Mouse (Mus musculus): Measurements from ENCODE around the gene Gm10322. TPM values are rescaled to one million over a fixed set of nuclear protein-coding genes. Genes with fewer than 3 reads are reported as not detected.

Gm10322 gene
- polyA plus RNA-seq, 1 experiment from 2014 or later = not detected

- no peak overlapping the region for H3K27ac ChIP-seq (ENCODE audit: low read depth, low read length)
- WGBS = 74% methylated on average over 2 of the region's 2 CpGs
- no peak for DNase-seq (ENCODE audit: low spot score)
- no peak overlapping the region for H3K9ac ChIP-seq (ENCODE audit: low read length)
- H3K27me3 ChIP-seq (ENCODE audit: control insufficient read depth, insufficient read depth, low read length) = no peaks in the 10 kb centered on the region
- no peaks in the 10 kb centered on the region for H3K36me3 ChIP-seq (ENCODE audit: control insufficient read depth, insufficient read depth, low read length)
- no peaks in the 10 kb centered on the region for H3K9me3 ChIP-seq (ENCODE audit: control insufficient read depth, low read length)
- H3K4me2 ChIP-seq (ENCODE audit: low read depth, low read length, severe bottlenecking) = no peak overlapping the region
- H3K4me3 ChIP-seq (ENCODE audit: low read depth, low read length) = no peak overlapping the region
- H3K4me1 ChIP-seq (replicated peaks; ENCODE audit: control insufficient read depth, insufficient read depth, low read length) = no peaks in the 10 kb centered on the region; the same call in 1 of the 2 replicates
- no peak for ATAC-seq (replicated peaks; ENCODE audit: low FRiP score)
Observed at GRCm38 (mm10) chr10:59636048-59636447, 20.2 kb downstream of the Gm10322 start.

- Histone ChIP-seq H3K4me2 (ENCODE audit: low read depth, low read length, severe bottlenecking) (no peak overlapping the region), H3K27ac (ENCODE audit: low read depth, low read length) (no peak overlapping the region), H3K36me3 (ENCODE audit: control insufficient read depth, insufficient read depth, low read length) (no peaks in the 10 kb centered on the region), H3K4me3 (ENCODE audit: low read depth, low read length) (no peak overlapping the region), H3K27me3 (ENCODE audit: control insufficient read depth, insufficient read depth, low read length) (no peaks in the 10 kb centered on the region), H3K9ac (ENCODE audit: low read length) (no peak overlapping the region), H3K9me3 (ENCODE audit: control insufficient read depth, low read length) (no peaks in the 10 kb centered on the region), H3K4me1 (replicated peaks; ENCODE audit: control insufficient read depth, insufficient read depth, low read length) (no peaks in the 10 kb centered on the region; the same call in 1 of the 2 replicates)
- DNase-seq (ENCODE audit: low spot score) (no peak), ATAC-seq (replicated peaks; ENCODE audit: low FRiP score) (no peak)
- WGBS = 81% methylated on average over 16 of the region's 16 CpGs
Observed at GRCm38 (mm10) chr10:59636751-59637533, 21.1 kb downstream of the Gm10322 start.

GRCm38 (mm10) chr10:59637596-59638124 lies 21.8 kb downstream of the Gm10322 start:
- no peak overlapping the region for H3K27ac ChIP-seq (ENCODE audit: low read depth, low read length)
- no peak overlapping the region for H3K4me3 ChIP-seq (ENCODE audit: low read depth, low read length)
- 85% methylated on average over 7 of the region's 7 CpGs for WGBS
- H3K27me3 ChIP-seq (ENCODE audit: control insufficient read depth, insufficient read depth, low read length) = no peaks in the 10 kb centered on the region
- no peak overlapping the region for H3K4me2 ChIP-seq (ENCODE audit: low read depth, low read length, severe bottlenecking)
- H3K9ac ChIP-seq (ENCODE audit: low read length) = no peak overlapping the region
- H3K36me3 ChIP-seq (ENCODE audit: control insufficient read depth, insufficient read depth, low read length) = no peaks in the 10 kb centered on the region
- no peaks in the 10 kb centered on the region for H3K9me3 ChIP-seq (ENCODE audit: control insufficient read depth, low read length)
- DNase-seq (ENCODE audit: low spot score) (no peak), ATAC-seq (replicated peaks; ENCODE audit: low FRiP score) (no peak)
- no peaks in the 10 kb centered on the region; the same call in 1 of the 2 replicates for H3K4me1 ChIP-seq (replicated peaks; ENCODE audit: control insufficient read depth, insufficient read depth, low read length)

GRCm38 (mm10) chr10:59638576-59638975 lies 22.7 kb downstream of the Gm10322 start:
- Histone ChIP-seq H3K4me3 (ENCODE audit: low read depth, low read length) (no peak overlapping the region), H3K9ac (ENCODE audit: low read length) (no peak overlapping the region), H3K4me2 (ENCODE audit: low read depth, low read length, severe bottlenecking) (no peak overlapping the region), H3K4me1 (replicated peaks; ENCODE audit: control insufficient read depth, insufficient read depth, low read length) (no peaks in the 10 kb centered on the region; the same call in 1 of the 2 replicates), H3K27me3 (ENCODE audit: control insufficient read depth, insufficient read depth, low read length) (no peaks in the 10 kb centered on the region), H3K27ac (ENCODE audit: low read depth, low read length) (no peak overlapping the region), H3K9me3 (ENCODE audit: control insufficient read depth, low read length) (no peaks in the 10 kb centered on the region), H3K36me3 (ENCODE audit: control insufficient read depth, insufficient read depth, low read length) (no peaks in the 10 kb centered on the region)
- DNase-seq (ENCODE audit: low spot score) (no peak), ATAC-seq (replicated peaks; ENCODE audit: low FRiP score) (no peak)
- 82% methylated on average over 6 of the region's 6 CpGs for WGBS

- ATAC-seq (replicated peaks; ENCODE audit: low FRiP score) (no peak), DNase-seq (ENCODE audit: low spot score) (no peak)
- H3K27ac ChIP-seq (ENCODE audit: low read depth, low read length) = no peak overlapping the region
- no peaks in the 10 kb centered on the region for H3K27me3 ChIP-seq (ENCODE audit: control insufficient read depth, insufficient read depth, low read length)
- no peaks in the 10 kb centered on the region; the same call in 1 of the 2 replicates for H3K4me1 ChIP-seq (replicated peaks; ENCODE audit: control insufficient read depth, insufficient read depth, low read length)
- H3K36me3 ChIP-seq (ENCODE audit: control insufficient read depth, insufficient read depth, low read length) = no peaks in the 10 kb centered on the region
- H3K4me3 ChIP-seq (ENCODE audit: low read depth, low read length) = no peak overlapping the region
- H3K4me2 ChIP-seq (ENCODE audit: low read depth, low read length, severe bottlenecking) = no peak overlapping the region
- no peak overlapping the region for H3K9ac ChIP-seq (ENCODE audit: low read length)
- no peaks in the 10 kb centered on the region for H3K9me3 ChIP-seq (ENCODE audit: control insufficient read depth, low read length)
- WGBS = 81% methylated on average over 8 of the region's 8 CpGs
Observed at GRCm38 (mm10) chr10:59642659-59643377, 27.0 kb downstream of the Gm10322 start.

GRCm38 (mm10) chr10:59643645-59644044 lies 27.8 kb downstream of the Gm10322 start:
- Histone ChIP-seq H3K36me3 (ENCODE audit: control insufficient read depth, insufficient read depth, low read length) (no peaks in the 10 kb centered on the region), H3K27ac (ENCODE audit: low read depth, low read length) (no peak overlapping the region), H3K4me1 (replicated peaks; ENCODE audit: control insufficient read depth, insufficient read depth, low read length) (no peaks in the 10 kb centered on the region; the same call in 1 of the 2 replicates), H3K9ac (ENCODE audit: low read length) (no peak overlapping the region), H3K9me3 (ENCODE audit: control insufficient read depth, low read length) (no peaks in the 10 kb centered on the region), H3K27me3 (ENCODE audit: control insufficient read depth, insufficient read depth, low read length) (no peaks in the 10 kb centered on the region), H3K4me3 (ENCODE audit: low read depth, low read length) (no peak overlapping the region), H3K4me2 (ENCODE audit: low read depth, low read length, severe bottlenecking) (no peak overlapping the region)
- DNase-seq (ENCODE audit: low spot score) (no peak), ATAC-seq (replicated peaks; ENCODE audit: low FRiP score) (no peak)
- WGBS = 89% methylated on average over 9 of the region's 9 CpGs

- no peak for DNase-seq (ENCODE audit: low spot score)
- WGBS = 77% methylated on average over 2 of the region's 2 CpGs
Observed at GRCm38 (mm10) chr10:59644710-59645109, 28.8 kb downstream of the Gm10322 start.

GRCm38 (mm10) chr10:59645153-59645552 lies 29.3 kb downstream of the Gm10322 start:
- ATAC-seq (replicated peaks; ENCODE audit: low FRiP score) = no peak
- no peak for DNase-seq (ENCODE audit: low spot score)
- H3K4me3 ChIP-seq (ENCODE audit: low read depth, low read length) = no peak overlapping the region
- no peaks in the 10 kb centered on the region for H3K36me3 ChIP-seq (ENCODE audit: control insufficient read depth, insufficient read depth, low read length)
- H3K27me3 ChIP-seq (ENCODE audit: control insufficient read depth, insufficient read depth, low read length) = no peaks in the 10 kb centered on the region
- no peak overlapping the region for H3K4me2 ChIP-seq (ENCODE audit: low read depth, low read length, severe bottlenecking)
- no peaks in the 10 kb centered on the region; the same call in 1 of the 2 replicates for H3K4me1 ChIP-seq (replicated peaks; ENCODE audit: control insufficient read depth, insufficient read depth, low read length)
- WGBS = 82% methylated on average over 4 of the region's 4 CpGs
- no peak overlapping the region for H3K27ac ChIP-seq (ENCODE audit: low read depth, low read length)
- no peak overlapping the region for H3K9ac ChIP-seq (ENCODE audit: low read length)
- no peaks in the 10 kb centered on the region for H3K9me3 ChIP-seq (ENCODE audit: control insufficient read depth, low read length)

More at GRCm38 (mm10) chr10:59644710-59645109, 28.8 kb downstream of the Gm10322 start:
- no peak overlapping the region for H3K27ac ChIP-seq (ENCODE audit: low read depth, low read length)
- H3K4me3 ChIP-seq (ENCODE audit: low read depth, low read length) = no peak overlapping the region
- no peaks in the 10 kb centered on the region for H3K36me3 ChIP-seq (ENCODE audit: control insufficient read depth, insufficient read depth, low read length)
- H3K4me2 ChIP-seq (ENCODE audit: low read depth, low read length, severe bottlenecking) = no peak overlapping the region
- no peaks in the 10 kb centered on the region for H3K9me3 ChIP-seq (ENCODE audit: control insufficient read depth, low read length)
- H3K27me3 ChIP-seq (ENCODE audit: control insufficient read depth, insufficient read depth, low read length) = no peaks in the 10 kb centered on the region
- no peak overlapping the region for H3K9ac ChIP-seq (ENCODE audit: low read length)
- no peak for ATAC-seq (replicated peaks; ENCODE audit: low FRiP score)
- no peaks in the 10 kb centered on the region; the same call in 1 of the 2 replicates for H3K4me1 ChIP-seq (replicated peaks; ENCODE audit: control insufficient read depth, insufficient read depth, low read length)
